Mouse (Mus musculus) kidney, postnatal 0 days (tissue): ENCODE results near the gene Phf7. TPM values are rescaled to one million over a fixed set of nuclear protein-coding genes. Genes with fewer than 3 reads are reported as not detected.

Experiments used
- ATAC-seq: fragments of 200-750 bp; cut with Nextera tagmentation; replicated peaks from 2 replicates; pipeline ENCODE4 v1.8.0; 2017; ENCODE audit warnings: low read depth, moderate number of reproducible peaks, moderate TSS enrichment, moderate library complexity; ENCODE audit not compliant: low FRiP score
- DNase-seq: peaks from one replicate; pipeline ENCODE4 v3.0.0-alpha.2; 2016; ENCODE audit warnings: low spot score
- H3K27ac ChIP-seq: fragments of 300-500 bp; sonication (generic); 2 replicates; pipeline ENCODE4 v1.5.1; 2014; ENCODE audit warnings: mild to moderate bottlenecking
- H3K27me3 ChIP-seq: fragments of 300-500 bp; sonication (generic); 2 replicates; pipeline ENCODE4 v1.6.1; 2014; ENCODE audit warnings: low read length, mixed read lengths; ENCODE audit not compliant: insufficient read depth
- H3K36me3 ChIP-seq: fragments of 300-500 bp; sonication (generic); 2 replicates; pipeline ENCODE4 v1.6.1; 2014; ENCODE audit warnings: low read length, mixed read lengths; ENCODE audit not compliant: insufficient read depth
- H3K4me1 ChIP-seq: fragments of 300-500 bp; sonication (generic); replicated peaks from 2 replicates; pipeline ENCODE4 v1.6.1; 2014; ENCODE audit warnings: antibody characterized with exemption, low read length, mixed read lengths; ENCODE audit not compliant: insufficient read depth
- H3K4me2 ChIP-seq: fragments of 300-500 bp; sonication (generic); 2 replicates; pipeline ENCODE4 v1.6.1; 2014; ENCODE audit warnings: mild to moderate bottlenecking, low read length, moderate library complexity, mixed read lengths
- H3K4me3 ChIP-seq: fragments of 300-500 bp; sonication (generic); replicated peaks from 2 replicates; pipeline ENCODE4 v1.5.1; 2014; ENCODE audit warnings: low read depth, low read length
- H3K9ac ChIP-seq: fragments of 300-500 bp; sonication (generic); 2 replicates; pipeline ENCODE4 v1.6.1; 2014; ENCODE audit warnings: low read depth, low read length
- H3K9me3 ChIP-seq: fragments of 300-500 bp; sonication (generic); replicated peaks from 2 replicates; pipeline ENCODE4 v1.6.1; 2016; ENCODE audit warnings: low read length, inconsistent platforms, mixed read lengths
- CTCF ChIP-seq: IDR thresholded peaks from 2 replicates; pipeline ENCODE4 v1.5.1; 2016; ENCODE audit warnings: antibody characterized with exemption, low read depth, mild to moderate bottlenecking, moderate library complexity
- WGBS: fragments of 180-500 bp; shearing (Covaris S2); extraction: QIAGEN DNeasy Blood & Tissue Kit; methylation state at CpG from one replicate; pipeline ENCODE4 v1.1.7; 2014; 5-methylcytosine and 5-hydroxymethylcytosine counted together
- polyA plus RNA-seq: library from polyadenylated mRNA; unstranded; fragments of >200 nt; fragmentation: Nextera tagmentation; extraction: Ambion mirVana; gene quantifications from 2 replicates; pipeline ENCODE4 v1.2.1, GENCODE M21; 2015

Gene Phf7
- polyA plus RNA-seq, 1 experiment from 2014 or later: 18.1 TPM

DNA sequence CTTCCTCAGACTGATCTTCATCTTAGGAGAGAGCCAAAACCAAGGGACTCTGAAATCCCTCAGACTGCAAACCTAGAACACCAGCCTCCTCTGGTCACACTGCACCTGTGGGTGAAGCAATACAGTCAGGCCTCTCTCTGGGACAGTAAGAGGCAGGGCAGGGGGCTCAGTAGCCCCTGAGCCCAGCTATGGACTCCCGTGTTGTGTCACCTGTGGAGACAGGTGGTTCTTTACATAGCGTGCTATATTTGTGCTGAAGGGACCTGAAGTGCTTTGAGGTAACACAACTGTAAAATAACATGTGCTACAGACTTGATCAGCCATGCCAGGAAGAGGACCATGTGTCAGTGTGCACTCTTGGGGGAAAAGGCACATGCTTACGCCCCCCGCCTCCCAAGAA, 55.6 kb downstream of the Phf7 start:
- Histone ChIP-seq H3K4me2 (0 out of 2 replicates have a peak overlapping the region, but pooled peaks have one; percentile 15), H3K27ac (peak overlapping the region; percentile 67; the same call in 1 of the 2 replicates), H3K9ac (no peak overlapping the region), H3K36me3 (peaks cover 56% of the 10 kb centered on the region), H3K4me3 (no peak overlapping the region), H3K4me1 (0 out of 2 replicates have a peak, but pooled peaks cover 3% of the 10 kb centered on the region), H3K9me3 (no peaks in the 10 kb centered on the region), H3K27me3 (no peaks in the 10 kb centered on the region)
- no peak for ATAC-seq
- WGBS: 97% methylated on average over 4 of the region's 4 CpGs
- DNase-seq: no peak
- TF ChIP-seq CTCF: no peak

DNA sequence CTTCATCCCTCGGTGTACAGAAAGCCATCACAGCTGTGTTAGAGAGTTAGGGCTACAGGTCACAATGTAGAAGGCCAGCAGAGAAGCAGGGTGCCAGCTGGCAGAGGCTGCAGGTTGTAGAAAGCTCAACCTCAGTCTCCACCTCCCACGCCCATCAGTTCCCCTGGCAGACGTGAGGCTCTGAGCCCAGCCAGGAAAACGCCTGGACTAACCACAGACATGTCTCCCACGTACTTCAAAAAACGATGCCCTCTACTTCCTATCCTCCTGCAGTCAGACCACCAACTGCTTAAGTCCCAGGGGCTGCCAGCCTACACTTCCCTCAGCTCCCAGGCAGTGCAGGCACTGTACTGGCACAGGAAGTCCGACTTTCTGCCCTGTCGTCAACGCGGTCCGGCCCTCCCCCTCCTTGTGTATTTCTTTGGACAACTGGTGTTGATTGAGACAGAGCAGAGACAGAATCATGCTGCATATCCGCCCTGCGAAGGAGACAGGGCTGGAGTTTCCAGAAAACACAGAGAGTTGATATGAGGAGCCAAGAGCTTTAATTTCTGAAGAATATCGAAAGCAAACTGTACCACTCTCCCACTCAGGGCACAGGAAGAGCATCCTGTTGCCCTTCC, 56.1 kb downstream of the Phf7 start:
- TF ChIP-seq CTCF: no peak
- DNase-seq (peak; percentile 33), ATAC-seq (no peak)
- Histone ChIP-seq H3K27me3 (no peaks in the 10 kb centered on the region), H3K9ac (no peak overlapping the region), H3K4me2 (0 out of 2 replicates have a peak overlapping the region, but pooled peaks have one; percentile 15), H3K4me1 (0 out of 2 replicates have a peak, but pooled peaks cover 3% of the 10 kb centered on the region), H3K27ac (peak overlapping the region; percentile 67), H3K36me3 (peaks cover 58% of the 10 kb centered on the region), H3K9me3 (no peaks in the 10 kb centered on the region), H3K4me3 (no peak overlapping the region)
- 52% methylated on average over 14 of the region's 14 CpGs for WGBS

- DNase-seq (no peak), ATAC-seq (no peak)
- Histone ChIP-seq H3K4me1 (0 out of 2 replicates have a peak, but pooled peaks cover 3% of the 10 kb centered on the region), H3K4me2 (no peak overlapping the region), H3K36me3 (peaks cover 59% of the 10 kb centered on the region), H3K27ac (no peak overlapping the region), H3K4me3 (no peak overlapping the region), H3K9me3 (no peaks in the 10 kb centered on the region), H3K27me3 (no peaks in the 10 kb centered on the region), H3K9ac (no peak overlapping the region)
- TF ChIP-seq CTCF: no peak
- WGBS: 72% methylated on average over 2 of the region's 2 CpGs
These were observed 56.7 kb downstream of the Phf7 start for GRCm38 (mm10) chr14:31194441-31194840.

- DNase-seq (no peak), ATAC-seq (no peak)
- no peaks in the 10 kb centered on the region for H3K9me3 ChIP-seq
- H3K4me3 ChIP-seq: no peak overlapping the region
- H3K4me1 ChIP-seq: 0 out of 2 replicates have a peak, but pooled peaks cover 3% of the 10 kb centered on the region
- no peak overlapping the region for H3K27ac ChIP-seq
- H3K9ac ChIP-seq: no peak overlapping the region
- no peak for TF ChIP-seq CTCF
- peaks cover 66% of the 10 kb centered on the region for H3K36me3 ChIP-seq
- H3K27me3 ChIP-seq: no peaks in the 10 kb centered on the region
- no peak overlapping the region for H3K4me2 ChIP-seq
- WGBS: 80% methylated on average over 7 of the region's 7 CpGs
These were observed 57.3 kb downstream of the Phf7 start for GRCm38 (mm10) chr14:31193791-31194190.

DNA sequence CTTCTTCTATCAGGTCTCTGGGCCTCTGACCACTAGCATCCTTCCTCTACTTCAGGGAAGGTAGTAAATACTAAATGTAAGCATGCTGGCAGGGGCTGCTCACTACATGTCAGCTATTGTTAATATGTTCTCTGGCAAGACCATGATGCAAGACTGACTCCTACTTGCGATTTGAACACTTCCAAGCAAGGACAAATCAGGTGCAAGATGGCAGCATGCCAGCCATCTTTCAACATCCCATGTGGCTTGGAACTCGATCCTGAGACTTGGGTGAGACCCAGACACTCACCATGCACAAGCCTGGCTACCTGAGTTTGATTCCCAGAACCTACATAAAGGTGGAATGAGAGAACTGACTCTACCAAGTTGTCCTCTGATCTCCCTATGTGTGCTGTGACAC, 59.2 kb downstream of the Phf7 start:
- no peak overlapping the region for H3K9ac ChIP-seq
- no peak overlapping the region for H3K4me2 ChIP-seq
- DNase-seq (no peak), ATAC-seq (no peak)
- no peaks in the 10 kb centered on the region for H3K27me3 ChIP-seq
- WGBS: 71% methylated on average over 2 of the region's 2 CpGs
- no peaks in the 10 kb centered on the region for H3K9me3 ChIP-seq
- no peak overlapping the region for H3K4me3 ChIP-seq
- no peak for TF ChIP-seq CTCF
- no peak overlapping the region for H3K27ac ChIP-seq
- peaks cover 81% of the 10 kb centered on the region for H3K36me3 ChIP-seq
- no peaks in the 10 kb centered on the region for H3K4me1 ChIP-seq

- Histone ChIP-seq H3K27me3 (no peaks in the 10 kb centered on the region), H3K4me1 (no peaks in the 10 kb centered on the region), H3K9ac (no peak overlapping the region), H3K27ac (no peak overlapping the region), H3K36me3 (peaks cover 95% of the 10 kb centered on the region), H3K9me3 (no peaks in the 10 kb centered on the region), H3K4me3 (no peak overlapping the region), H3K4me2 (no peak overlapping the region)
- 89% methylated on average over 3 of the region's 3 CpGs for WGBS
- DNase-seq (no peak), ATAC-seq (no peak)
- TF ChIP-seq CTCF: no peak
These were observed 61.8 kb downstream of the Phf7 start for GRCm38 (mm10) chr14:31189348-31189747.
